Mouse (Mus musculus) lung, embryonic 15.5 days (tissue): ENCODE data around the gene Sec11a. TPM values are rescaled to one million over a fixed set of nuclear protein-coding genes. Genes with fewer than 3 reads are reported as not detected.

ENCODE experiments used
- ATAC-seq: fragments of 200-750 bp; cut with Nextera tagmentation; 2 replicates; pipeline ENCODE4 v1.8.0; 2017; ENCODE audit warnings: moderate number of reproducible peaks, borderline replicate concordance; ENCODE audit not compliant: low FRiP score, low TSS enrichment; ENCODE audit errors: extremely low read depth
- H3K27ac ChIP-seq: fragments of 300-500 bp; sonication (generic); 2 replicates; pipeline ENCODE4 v1.5.1; 2015; ENCODE audit warnings: moderate library complexity, mild to moderate bottlenecking, inconsistent platforms
- H3K27me3 ChIP-seq: fragments of 300-500 bp; sonication (generic); 2 replicates; pipeline ENCODE4 v1.6.1; 2015; ENCODE audit warnings: inconsistent platforms
- H3K36me3 ChIP-seq: fragments of 300-500 bp; sonication (generic); 2 replicates; pipeline ENCODE4 v1.6.1; 2015; ENCODE audit warnings: inconsistent platforms
- H3K4me1 ChIP-seq: fragments of 300-500 bp; sonication (generic); 2 replicates; pipeline ENCODE4 v1.6.1; 2015; ENCODE audit warnings: inconsistent platforms
- H3K4me2 ChIP-seq: fragments of 300-500 bp; sonication (generic); 2 replicates; pipeline ENCODE4 v1.6.1; 2015; ENCODE audit warnings: inconsistent platforms, mild to moderate bottlenecking, moderate library complexity
- H3K4me3 ChIP-seq: fragments of 300-500 bp; sonication (generic); 2 replicates; pipeline ENCODE4 v1.5.1; 2015; ENCODE audit warnings: mild to moderate bottlenecking, inconsistent platforms
- H3K9ac ChIP-seq: fragments of 300-500 bp; sonication (generic); 2 replicates; pipeline ENCODE4 v1.6.1; 2015; ENCODE audit warnings: inconsistent platforms
- H3K9me3 ChIP-seq: fragments of 300-500 bp; sonication (generic); 2 replicates; pipeline ENCODE4 v1.6.1; 2016; ENCODE audit warnings: inconsistent platforms
- WGBS: fragments of 180-500 bp; shearing (Covaris S2); methylation state at CpG from one replicate; pipeline ENCODE4 v1.1.7; 2015; 5-methylcytosine and 5-hydroxymethylcytosine counted together
- polyA plus RNA-seq: library from polyadenylated mRNA; unstranded; fragments of >200 nt; fragmentation: Nextera tagmentation; extraction: Ambion mirVana; gene quantifications from 2 replicates; pipeline ENCODE4 v1.2.1, GENCODE M21; 2015

The Sec11a gene
- 221 and 229 TPM in 2 replicates for polyA plus RNA-seq

- Histone ChIP-seq H3K9ac (peak within 1 kb of the TSS; percentile 80), H3K9me3 (no peaks in the 10 kb centered on the region), H3K4me1 (peaks cover 20% of the 10 kb centered on the region), H3K4me3 (peak within 1 kb of the TSS; percentile 96), H3K4me2 (peak within 1 kb of the TSS; percentile 84), H3K27me3 (no peaks in the 10 kb centered on the region), H3K36me3 (no peaks in the 10 kb centered on the region), H3K27ac (peak within 1 kb of the TSS; percentile 97)
- WGBS, result 1% methylated on average over 44 of the region's 44 CpGs
- peak; percentile 99 for ATAC-seq
These were observed at the start of gene Sec11a for GRCm38 (mm10) chr7:80947445-80948350. Sec11a (minus strand) TSS chr7:80947780.

GRCm38 (mm10) chr7:80995266-80996146 lies 47.9 kb upstream of the Sec11a start:
- ATAC-seq, result no peak
- Histone ChIP-seq H3K27me3 (no peaks in the 10 kb centered on the region), H3K4me1 (peaks cover 35% of the 10 kb centered on the region), H3K4me3 (no peak overlapping the region), H3K9me3 (no peaks in the 10 kb centered on the region), H3K36me3 (no peaks in the 10 kb centered on the region), H3K9ac (0 out of 2 replicates have a peak overlapping the region, but pooled peaks have one; percentile 6), H3K4me2 (peak overlapping the region; percentile 74), H3K27ac (no peak overlapping the region)
- 53% methylated on average over 3 of the region's 3 CpGs for WGBS

DNA sequence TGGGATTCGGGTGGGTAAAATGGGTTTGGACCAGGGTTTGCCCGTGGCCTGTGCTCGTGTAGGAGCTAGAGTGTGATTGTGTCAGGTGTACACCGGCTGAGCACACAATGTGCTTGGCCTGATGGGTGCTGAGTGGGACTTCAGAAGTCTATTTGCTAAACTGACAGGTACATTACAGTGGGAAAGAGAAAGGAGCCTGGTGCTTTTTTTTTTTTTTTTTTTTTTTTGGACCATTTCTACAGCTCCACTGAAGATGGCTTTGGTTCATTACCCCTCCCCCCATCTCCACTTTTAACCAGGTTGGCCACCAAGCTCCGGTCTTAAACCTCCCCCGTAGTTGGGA lies 47.1 kb upstream of the Sec11a start:
- peaks cover 35% of the 10 kb centered on the region for H3K4me1 ChIP-seq
- H3K36me3 ChIP-seq, result no peaks in the 10 kb centered on the region
- peak overlapping the region; percentile 95 for H3K4me3 ChIP-seq
- no peak for ATAC-seq
- H3K27me3 ChIP-seq, result no peaks in the 10 kb centered on the region
- peak overlapping the region; percentile 96; the same call in 1 of the 2 replicates for H3K27ac ChIP-seq
- H3K9ac ChIP-seq, result peak overlapping the region; percentile 95
- H3K9me3 ChIP-seq, result no peaks in the 10 kb centered on the region
- H3K4me2 ChIP-seq, result peak overlapping the region; percentile 74
- 24% methylated on average over 6 of the region's 6 CpGs for WGBS

- H3K27me3 ChIP-seq, result no peaks in the 10 kb centered on the region
- peak overlapping the region; percentile 74 for H3K4me2 ChIP-seq
- peaks cover 35% of the 10 kb centered on the region for H3K4me1 ChIP-seq
- WGBS, result under 1% methylated on average over 54 of the region's 58 CpGs
- peak overlapping the region; percentile 95 for H3K9ac ChIP-seq
- peak; percentile 91 for ATAC-seq
- H3K9me3 ChIP-seq, result no peaks in the 10 kb centered on the region
- H3K4me3 ChIP-seq, result peak overlapping the region; percentile 95
- no peaks in the 10 kb centered on the region for H3K36me3 ChIP-seq
- peak overlapping the region; percentile 96 for H3K27ac ChIP-seq
These were observed 46.5 kb upstream of the Sec11a start for GRCm38 (mm10) chr7:80993834-80994662.

GRCm38 (mm10) chr7:80992980-80993833 lies 45.6 kb upstream of the Sec11a start, which contains the start of gene Zfp592:
Zfp592 (plus strand) TSS chr7:80993681.
- H3K4me1 ChIP-seq, result peaks cover 35% of the 10 kb centered on the region
- ATAC-seq, result peak; percentile 94
- no peaks in the 10 kb centered on the region for H3K27me3 ChIP-seq
- peak within 1 kb of the TSS; percentile 95 for H3K9ac ChIP-seq
- H3K4me2 ChIP-seq, result peak within 1 kb of the TSS; percentile 74
- no peaks in the 10 kb centered on the region for H3K36me3 ChIP-seq
- 0% methylated on average over 51 of the region's 102 CpGs for WGBS
- H3K9me3 ChIP-seq, result no peaks in the 10 kb centered on the region
- peak within 1 kb of the TSS; percentile 96 for H3K27ac ChIP-seq
- H3K4me3 ChIP-seq, result peak within 1 kb of the TSS; percentile 95

GRCm38 (mm10) chr7:80992631-80992979 lies 45.0 kb upstream of the Sec11a start:
- H3K27me3 ChIP-seq, result no peaks in the 10 kb centered on the region
- H3K36me3 ChIP-seq, result no peaks in the 10 kb centered on the region
- peaks cover 39% of the 10 kb centered on the region for H3K4me1 ChIP-seq
- no peak; the same call in 1 of the 2 replicates for ATAC-seq
- 2% methylated on average over 12 of the region's 12 CpGs for WGBS
- H3K9me3 ChIP-seq, result no peaks in the 10 kb centered on the region
- peak overlapping the region; percentile 74 for H3K4me2 ChIP-seq
- peak overlapping the region; percentile 95 for H3K9ac ChIP-seq
- H3K27ac ChIP-seq, result peak overlapping the region; percentile 96
- H3K4me3 ChIP-seq, result peak overlapping the region; percentile 95

DNA sequence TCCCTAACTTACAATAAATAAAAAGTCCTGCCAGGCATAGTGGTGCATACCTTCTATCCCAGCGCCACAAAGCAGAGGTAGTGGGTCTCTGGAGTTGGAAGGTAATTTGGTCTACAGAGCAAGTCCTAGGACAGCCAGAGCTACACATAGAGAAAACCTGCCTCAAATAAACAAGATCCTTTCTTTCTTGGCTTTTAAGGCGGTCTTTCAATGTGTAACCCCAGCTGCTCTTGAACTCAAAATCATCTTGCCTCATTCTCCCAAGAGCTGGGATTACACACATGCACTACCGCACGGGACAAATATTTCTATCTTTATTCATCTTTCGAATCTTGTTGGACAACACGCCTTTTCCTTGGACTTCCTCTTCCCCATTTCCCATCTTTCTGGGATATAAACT lies 44.5 kb upstream of the Sec11a start:
- no peaks in the 10 kb centered on the region for H3K36me3 ChIP-seq
- H3K27me3 ChIP-seq, result no peaks in the 10 kb centered on the region
- H3K9me3 ChIP-seq, result no peaks in the 10 kb centered on the region
- H3K9ac ChIP-seq, result peak overlapping the region; percentile 95
- H3K27ac ChIP-seq, result peak overlapping the region; percentile 96
- H3K4me2 ChIP-seq, result peak overlapping the region; percentile 74
- WGBS, result 45% methylated on average over 6 of the region's 6 CpGs
- ATAC-seq, result no peak
- H3K4me3 ChIP-seq, result peak overlapping the region; percentile 95
- H3K4me1 ChIP-seq, result peaks cover 42% of the 10 kb centered on the region

DNA sequence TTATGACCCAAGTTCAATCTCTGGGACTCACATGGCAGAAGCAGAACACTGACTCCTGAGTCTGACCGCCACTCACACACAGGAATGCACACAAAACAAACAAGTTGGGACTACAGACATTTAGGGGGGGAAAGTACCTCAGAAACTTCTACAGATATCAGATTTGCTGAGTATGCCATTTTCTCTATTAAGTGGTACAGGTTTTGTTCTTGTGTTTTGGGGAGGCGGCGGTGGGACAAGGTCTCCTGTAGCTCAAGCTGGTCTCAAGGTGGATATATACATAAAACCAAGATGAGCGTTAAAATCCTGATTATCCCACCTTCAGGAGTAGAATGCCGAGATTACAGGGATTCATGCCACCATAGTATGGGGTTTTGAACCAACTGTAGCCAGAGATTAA lies 44.0 kb upstream of the Sec11a start:
- Histone ChIP-seq H3K4me2 (peak overlapping the region; percentile 74), H3K9ac (0 out of 2 replicates have a peak overlapping the region, but pooled peaks have one; percentile 95), H3K4me3 (peak overlapping the region; percentile 95; the same call in 1 of the 2 replicates), H3K4me1 (peaks cover 44% of the 10 kb centered on the region), H3K36me3 (no peaks in the 10 kb centered on the region), H3K27me3 (no peaks in the 10 kb centered on the region), H3K9me3 (no peaks in the 10 kb centered on the region), H3K27ac (no peak overlapping the region)
- 84% methylated on average over 5 of the region's 5 CpGs for WGBS
- ATAC-seq, result no peak

GRCm38 (mm10) chr7:80990276-80990675 lies 42.7 kb upstream of the Sec11a start:
- Histone ChIP-seq H3K27me3 (no peaks in the 10 kb centered on the region), H3K4me1 (peaks cover 35% of the 10 kb centered on the region), H3K36me3 (no peaks in the 10 kb centered on the region), H3K9ac (no peak overlapping the region), H3K4me2 (no peak overlapping the region), H3K4me3 (no peak overlapping the region), H3K27ac (no peak overlapping the region), H3K9me3 (no peaks in the 10 kb centered on the region)
- no peak for ATAC-seq
- WGBS, result 90% methylated on average over 6 of the region's 6 CpGs

- no peaks in the 10 kb centered on the region for H3K9me3 ChIP-seq
- ATAC-seq, result no peak
- H3K27me3 ChIP-seq, result no peaks in the 10 kb centered on the region
- H3K4me1 ChIP-seq, result peaks cover 25% of the 10 kb centered on the region
- no peak overlapping the region for H3K9ac ChIP-seq
- WGBS, result 35% methylated on average over 4 of the region's 4 CpGs
- H3K36me3 ChIP-seq, result no peaks in the 10 kb centered on the region
- no peak overlapping the region for H3K4me2 ChIP-seq
- H3K4me3 ChIP-seq, result no peak overlapping the region
- H3K27ac ChIP-seq, result no peak overlapping the region
These were observed 40.4 kb upstream of the Sec11a start for GRCm38 (mm10) chr7:80987805-80988625.
